Mouse (Mus musculus) kidney, adult 2 months (tissue): ENCODE data around the gene Naip2.
"Not testable (repeated sequence)": the region's sequence is repeated elsewhere in the genome, so short reads cannot be mapped to it uniquely, and the experiment has no call there.

Experiments
- CTCF ChIP-seq: fragments of 200-500 bp; conservative IDR thresholded peaks from 2 replicates; pipeline ENCODE4 v1.5.1; 2011; ENCODE audit warnings: low read depth, mild to moderate bottlenecking, control low read depth, low read length, moderate library complexity, mixed read lengths; ENCODE audit not compliant: insufficient read depth, insufficient read length
- POLR2A ChIP-seq: fragments of 200-500 bp; IDR thresholded peaks from one replicate; pipeline ENCODE4 v1.6.1; 2011; ENCODE audit warnings: low read depth, low read length, control low read depth

GRCm38 (mm10) chr13:100166378-100166777, 35.5 kb downstream of the Naip2 start:
- TF ChIP-seq CTCF, POLR2A: not testable (repeated sequence)
